In the genomic region with DNA sequence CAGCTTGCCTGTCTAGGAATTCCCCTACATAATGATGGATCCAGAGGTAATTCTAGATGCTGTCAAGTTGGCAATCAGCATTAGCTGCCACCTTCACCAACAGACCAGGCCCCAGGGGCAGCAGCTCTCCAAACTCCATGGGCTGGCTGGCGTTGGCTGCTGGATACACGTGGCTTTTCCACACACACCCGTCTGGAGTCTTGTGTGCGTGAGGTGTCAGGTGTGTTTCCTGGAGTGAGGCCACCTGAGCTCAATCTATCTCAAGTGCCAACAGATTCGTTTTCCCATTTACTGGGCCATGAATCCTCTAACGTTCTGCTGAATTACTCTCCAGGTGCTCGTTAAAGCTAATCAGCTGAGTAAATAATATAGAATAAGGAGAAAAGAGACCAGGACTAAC, we compare ENCODE assay signal across 14 mouse cellular contexts.
DNase-seq lines count a peak whose midpoint lies in the region; ATAC-seq and TF ChIP-seq lines count a peak whose summit lies in the region.
"Had no signal": no experiment of that assay in that cellular context is flagged by ENCODE, and none has a peak within 500 bp of the region (broad histone marks: within the 10 kb centered on the region; RNA-seq: fewer than 3 reads in every experiment).

No protein-coding gene starts in this region.

- H3K9me3 ChIP-seq in midbrain, embryonic 15.5 days = no peaks in the 10 kb centered on the region
- H3K9me3 ChIP-seq in midbrain, embryonic 10.5 days (replicated peaks) = no peaks in the 10 kb centered on the region
- no peaks in the 10 kb centered on the region for H3K9me3 ChIP-seq in forebrain, postnatal 0 days (ENCODE audit: low read length)
- H3K9me3 ChIP-seq in neural tube, embryonic 13.5 days = no peaks in the 10 kb centered on the region
- no peaks in the 10 kb centered on the region for H3K9me3 ChIP-seq in liver, embryonic 12.5 days (replicated peaks)
- H3K9me3 ChIP-seq: liver, embryonic 15.5 days; midbrain, embryonic 12.5 days had no signal

- H3K9ac ChIP-seq in midbrain, embryonic 15.5 days = 0 out of 2 replicates have a peak overlapping the region, but pooled peaks have one; percentile 20
- no peak overlapping the region for H3K9ac ChIP-seq in forebrain, postnatal 0 days
- H3K9ac ChIP-seq in neural tube, embryonic 13.5 days = no peak overlapping the region
- no peak overlapping the region for H3K9ac ChIP-seq in liver, embryonic 12.5 days
- H3K9ac ChIP-seq: liver, embryonic 15.5 days had no signal

- peak; percentile 84 for DNase-seq in heart, adult 11 months
- DNase-seq in heart, adult 18-20 months = no peak
- DNase-seq in midbrain, embryonic 10.5 days (ENCODE audit: low spot score) = no peak
- no peak for DNase-seq in forebrain, postnatal 0 days
- DNase-seq: adrenal gland, postnatal 25 days; heart, postnatal 36 days; kidney, adult 2 months had no signal

- 38% methylated on average over 7 of the region's 7 CpGs for WGBS in midbrain, embryonic 15.5 days
- WGBS in midbrain, embryonic 10.5 days = 67% methylated on average over 7 of the region's 7 CpGs
- WGBS in forebrain, postnatal 0 days = 24% methylated on average over 7 of the region's 7 CpGs
- WGBS in neural tube, embryonic 13.5 days = 27% methylated on average over 7 of the region's 7 CpGs
- 63% methylated on average over 7 of the region's 7 CpGs for WGBS in liver, embryonic 12.5 days (ENCODE audit: insufficient replicate concordance)

- peaks cover 18% of the 10 kb centered on the region for H3K4me1 ChIP-seq in midbrain, embryonic 15.5 days
- peaks cover 33% of the 10 kb centered on the region for H3K4me1 ChIP-seq in midbrain, embryonic 10.5 days
- H3K4me1 ChIP-seq in forebrain, postnatal 0 days (ENCODE audit: insufficient read depth) = no peaks in the 10 kb centered on the region
- H3K4me1 ChIP-seq in neural tube, embryonic 13.5 days (replicated peaks) = peaks cover 19% of the 10 kb centered on the region
- H3K4me1 ChIP-seq in liver, embryonic 12.5 days = 0 out of 2 replicates have a peak, but pooled peaks cover 4% of the 10 kb centered on the region
- H3K4me1 ChIP-seq: liver, embryonic 15.5 days had no signal

- TF ChIP-seq CTCF in forebrain, postnatal 0 days (IDR thresholded peaks at IDR 0.05; ENCODE audit: low read depth) = no peak

- H3K36me3 ChIP-seq in midbrain, embryonic 15.5 days (replicated peaks) = no peaks in the 10 kb centered on the region
- H3K36me3 ChIP-seq in midbrain, embryonic 10.5 days = no peaks in the 10 kb centered on the region
- 0 out of 2 replicates have a peak, but pooled peaks cover 3% of the 10 kb centered on the region for H3K36me3 ChIP-seq in forebrain, postnatal 0 days (ENCODE audit: insufficient read depth)
- H3K36me3 ChIP-seq in neural tube, embryonic 13.5 days = no peaks in the 10 kb centered on the region
- H3K36me3 ChIP-seq in liver, embryonic 12.5 days = no peaks in the 10 kb centered on the region
- H3K36me3 ChIP-seq: liver, embryonic 15.5 days; midbrain, embryonic 12.5 days had no signal

- ATAC-seq in midbrain, embryonic 15.5 days (replicated peaks) = peak; percentile 21; the same call in 1 of the 2 replicates
- 0 out of 2 replicates have a peak, but pooled peaks have one; percentile 19 for ATAC-seq in forebrain, postnatal 0 days
- ATAC-seq in neural tube, embryonic 13.5 days (ENCODE audit: low read depth) = peak; percentile 68
- ATAC-seq in liver, embryonic 12.5 days = no peak
- ATAC-seq: CD4-positive, CD25-positive, alpha-beta regulatory T cell, adult 4 months had no signal

- H3K27me3 ChIP-seq in midbrain, embryonic 15.5 days (replicated peaks) = no peaks in the 10 kb centered on the region; the same call in 1 of the 2 replicates
- peaks cover 26% of the 10 kb centered on the region; the same call in 1 of the 2 replicates for H3K27me3 ChIP-seq in midbrain, embryonic 10.5 days (ENCODE audit: low read depth, poor library complexity, severe bottlenecking)
- H3K27me3 ChIP-seq in forebrain, postnatal 0 days (ENCODE audit: insufficient read depth, low read length) = no peaks in the 10 kb centered on the region
- no peaks in the 10 kb centered on the region for H3K27me3 ChIP-seq in neural tube, embryonic 13.5 days
- H3K27me3 ChIP-seq in liver, embryonic 12.5 days (replicated peaks) = no peaks in the 10 kb centered on the region
- H3K27me3 ChIP-seq: liver, embryonic 15.5 days had no signal

- 0 out of 2 replicates have a peak overlapping the region, but pooled peaks have one; percentile 6 for H3K27ac ChIP-seq in midbrain, embryonic 15.5 days
- H3K27ac ChIP-seq in midbrain, embryonic 10.5 days (replicated peaks) = no peak overlapping the region
- no peak overlapping the region for H3K27ac ChIP-seq in forebrain, postnatal 0 days (ENCODE audit: low read depth, low read length)
- peak overlapping the region; percentile 49; the same call in 1 of the 2 replicates for H3K27ac ChIP-seq in neural tube, embryonic 13.5 days (replicated peaks)
- no peak overlapping the region for H3K27ac ChIP-seq in liver, embryonic 12.5 days
- H3K27ac ChIP-seq: liver, embryonic 15.5 days; midbrain, embryonic 12.5 days had no signal

- peak overlapping the region; percentile 34 for H3K4me2 ChIP-seq in midbrain, embryonic 15.5 days
- no peak overlapping the region for H3K4me2 ChIP-seq in forebrain, postnatal 0 days (ENCODE audit: low read depth)
- H3K4me2 ChIP-seq in neural tube, embryonic 13.5 days = peak overlapping the region; percentile 33
- no peak overlapping the region for H3K4me2 ChIP-seq in liver, embryonic 12.5 days
- H3K4me2 ChIP-seq: heart, embryonic 11.5 days; liver, embryonic 15.5 days had no signal

- no peak overlapping the region for H3K4me3 ChIP-seq in midbrain, embryonic 15.5 days
- no peak overlapping the region for H3K4me3 ChIP-seq in midbrain, embryonic 10.5 days
- no peak overlapping the region for H3K4me3 ChIP-seq in forebrain, postnatal 0 days (ENCODE audit: low read depth, low read length)
- H3K4me3 ChIP-seq in neural tube, embryonic 13.5 days = no peak overlapping the region
- no peak overlapping the region for H3K4me3 ChIP-seq in liver, embryonic 12.5 days
- H3K4me3 ChIP-seq: liver, embryonic 15.5 days; midbrain, embryonic 12.5 days had no signal

Comparison
In these comparisons a context has a peak if more than half of its experiments do, and no peak if none do; other contexts are left out.
1. H3K27ac ChIP-seq: peak in midbrain, embryonic 15.5 days (single experiment) and neural tube, embryonic 13.5 days (single experiment); none in midbrain, embryonic 10.5 days (single experiment), forebrain, postnatal 0 days (single experiment) and liver, embryonic 12.5 days (single experiment).
2. H3K4me2 ChIP-seq: peak in midbrain, embryonic 15.5 days (single experiment) and neural tube, embryonic 13.5 days (single experiment); none in forebrain, postnatal 0 days (single experiment) and liver, embryonic 12.5 days (single experiment).